Mouse (Mus musculus) right cerebral cortex, postnatal 10 days (tissue): ENCODE results near the gene Ell.

Experiments used
- DNase-seq, 2 experiments: peaks; one replicate each; pipeline ENCODE4 v3.0.0; 2021; ENCODE audit warnings: low spot score in 2 of 2

Ell gene

DNA sequence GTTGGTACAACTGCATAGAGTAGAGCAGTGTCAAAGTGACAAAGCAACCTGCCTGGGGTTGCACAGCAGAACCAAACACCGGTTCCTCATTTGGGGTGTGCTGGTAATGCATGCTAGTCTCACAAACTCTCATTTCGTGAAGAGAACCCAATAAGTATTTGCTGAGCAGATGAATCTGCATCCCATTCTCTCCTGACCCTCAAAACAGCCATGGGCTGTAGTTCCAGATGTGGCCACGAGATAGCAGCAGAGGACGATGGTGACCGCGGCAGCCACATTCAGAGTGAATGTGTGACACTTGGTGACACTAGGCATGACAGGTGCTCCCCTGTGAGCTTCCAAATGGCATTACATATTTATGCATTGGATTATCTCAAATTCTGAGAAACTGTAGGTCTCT lies 72.6 kb downstream of the Ell start:
- DNase-seq: peak; percentile 87 to 88

GRCm38 (mm10) chr8:70613763-70614162 lies 74.5 kb downstream of the Ell start:
- DNase-seq: peak in 1 of 2 experiments; percentile 25

DNA sequence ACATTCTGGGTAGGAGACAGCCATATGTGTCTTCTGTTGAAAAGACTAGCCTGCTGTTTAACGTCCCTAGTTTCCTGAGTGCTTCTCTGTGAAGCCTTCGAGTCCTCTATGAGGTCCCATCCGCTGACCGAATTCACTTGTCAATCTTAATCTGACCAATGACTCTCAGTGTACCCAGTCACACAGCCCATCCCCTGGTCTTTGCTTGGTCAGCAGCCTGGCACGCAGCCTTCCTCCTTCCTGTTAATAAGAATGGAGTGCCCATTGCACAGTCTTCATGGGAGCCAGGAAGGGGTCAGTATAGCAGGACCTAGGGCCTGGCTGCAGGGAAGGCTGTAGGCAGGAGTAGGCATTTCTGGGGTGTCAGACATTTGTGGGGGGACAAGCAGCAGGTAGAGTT lies 75.2 kb downstream of the Ell start:
- DNase-seq: peak in 1 of 2 experiments; percentile 28

GRCm38 (mm10) chr8:70615281-70615680 lies 76.0 kb downstream of the Ell start:
- no peak for DNase-seq

GRCm38 (mm10) chr8:70615894-70616293 lies 76.6 kb downstream of the Ell start, which contains the start of gene Lrrc25:
Gene Lrrc25, plus strand, starts transcription at chr8:70616155.
- DNase-seq: peak in 1 of 2 experiments; percentile 37

- peak in 1 of 2 experiments; percentile 34 for DNase-seq
Observed at GRCm38 (mm10) chr8:70616645-70617044, 77.4 kb downstream of the Ell start.

- DNase-seq: no peak
Observed at GRCm38 (mm10) chr8:70617985-70618384, 78.7 kb downstream of the Ell start.

GRCm38 (mm10) chr8:70618888-70619334 lies 79.7 kb downstream of the Ell start:
- DNase-seq: peak in 1 of 2 experiments; percentile 56

DNA sequence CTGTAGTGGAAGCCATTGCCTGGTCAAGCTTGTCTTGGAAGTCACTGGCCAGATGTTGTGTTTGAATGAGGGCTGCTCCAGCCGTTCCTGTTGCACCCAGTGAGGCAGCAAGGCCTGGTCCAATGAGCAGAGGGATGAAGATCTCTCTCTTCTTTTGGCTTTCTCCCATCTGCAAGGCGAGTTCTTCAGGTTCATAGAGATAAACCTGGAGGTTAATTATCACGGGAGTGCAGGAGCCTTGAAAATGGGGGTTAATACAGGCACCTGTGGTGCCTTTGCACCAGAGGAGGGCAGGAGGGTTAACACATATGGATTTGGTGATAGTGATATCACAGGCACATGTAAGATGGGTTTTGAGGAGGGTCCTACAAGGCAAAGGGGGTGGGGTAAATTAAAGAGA lies 83.0 kb downstream of the Ell start:
- no peak for DNase-seq

GRCm38 (mm10) chr8:70625104-70625503 lies 85.8 kb downstream of the Ell start:
- no peak for DNase-seq

GRCm38 (mm10) chr8:70627041-70627440 lies 87.8 kb downstream of the Ell start:
- no peak for DNase-seq

GRCm38 (mm10) chr8:70628986-70629490 lies 89.8 kb downstream of the Ell start:
- DNase-seq: no peak

- peak; percentile 89 to 90 for DNase-seq
Observed at GRCm38 (mm10) chr8:70629574-70630531, 90.6 kb downstream of the Ell start.

DNA sequence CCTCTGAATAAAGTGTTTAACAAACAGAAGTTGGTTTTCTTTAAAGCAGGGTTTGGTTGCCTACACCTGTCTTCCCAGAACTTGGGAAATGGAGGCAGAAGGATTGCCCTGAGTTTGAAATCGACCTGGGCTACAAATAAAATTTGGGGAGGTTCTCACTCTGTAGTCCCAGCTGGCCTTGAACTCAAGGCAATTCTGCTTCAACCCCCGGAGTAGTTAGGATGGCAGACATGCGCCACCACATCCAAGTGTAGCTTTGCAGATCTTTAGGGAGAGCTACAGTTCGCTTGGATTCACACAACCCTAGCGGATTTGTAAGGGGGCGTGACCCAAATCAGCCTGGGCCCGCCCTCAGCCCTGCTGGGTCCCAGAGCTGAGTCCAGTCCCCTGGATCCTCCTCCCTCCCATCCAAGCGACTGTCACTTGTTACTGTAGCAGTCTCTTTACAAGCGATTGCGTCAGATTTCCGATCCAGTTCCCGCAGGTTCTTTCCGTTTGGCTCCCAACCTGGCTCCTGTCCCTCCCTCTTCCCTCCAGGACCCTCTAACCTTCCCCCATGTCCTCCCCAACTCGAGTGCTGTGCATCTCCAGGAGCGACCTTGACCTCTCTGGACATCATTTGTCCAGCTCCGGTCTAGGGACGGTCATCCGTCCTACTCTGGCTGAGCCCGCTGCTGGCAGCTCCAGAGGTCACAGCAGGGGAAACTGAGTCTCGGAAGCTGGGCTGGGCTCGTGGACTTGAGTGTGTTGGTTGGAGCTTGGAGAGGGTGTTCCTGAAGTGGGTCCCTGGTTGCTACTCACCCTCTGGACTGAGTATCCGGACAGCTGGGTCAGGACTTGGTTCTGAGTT lies 91.5 kb downstream of the Ell start:
- peak in 1 of 2 experiments; percentile 46 for DNase-seq

DNA sequence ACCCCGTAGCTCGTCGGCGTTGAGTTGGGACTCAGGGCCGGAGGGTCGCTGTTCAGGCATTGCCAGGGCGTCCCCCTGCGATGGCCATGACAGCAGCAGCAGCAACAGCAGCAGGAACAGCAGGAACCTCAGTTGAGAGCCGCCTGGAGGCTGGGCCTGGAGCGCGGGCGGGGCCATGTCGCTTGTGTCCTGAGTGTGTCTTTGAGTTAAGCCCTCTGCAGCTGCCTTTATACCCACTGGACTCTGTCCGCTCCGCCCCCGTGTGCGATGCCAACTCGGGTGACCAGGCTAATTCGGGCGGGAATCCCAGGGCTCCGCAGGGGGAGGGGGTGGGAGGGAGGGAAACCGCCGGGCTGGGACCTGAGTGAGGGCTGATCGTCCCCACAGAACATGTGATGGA lies 92.2 kb downstream of the Ell start:
- DNase-seq: no peak

GRCm38 (mm10) chr8:70632346-70632892 lies 93.2 kb downstream of the Ell start, which contains the start of gene Gdf15:
Gene Gdf15, minus strand, starts transcription at chr8:70632456.
- DNase-seq: no peak

- no peak for DNase-seq
Observed at GRCm38 (mm10) chr8:70634066-70634465, 94.8 kb downstream of the Ell start.

- DNase-seq: no peak
Observed at GRCm38 (mm10) chr8:70635527-70635926, 96.3 kb downstream of the Ell start.

DNA sequence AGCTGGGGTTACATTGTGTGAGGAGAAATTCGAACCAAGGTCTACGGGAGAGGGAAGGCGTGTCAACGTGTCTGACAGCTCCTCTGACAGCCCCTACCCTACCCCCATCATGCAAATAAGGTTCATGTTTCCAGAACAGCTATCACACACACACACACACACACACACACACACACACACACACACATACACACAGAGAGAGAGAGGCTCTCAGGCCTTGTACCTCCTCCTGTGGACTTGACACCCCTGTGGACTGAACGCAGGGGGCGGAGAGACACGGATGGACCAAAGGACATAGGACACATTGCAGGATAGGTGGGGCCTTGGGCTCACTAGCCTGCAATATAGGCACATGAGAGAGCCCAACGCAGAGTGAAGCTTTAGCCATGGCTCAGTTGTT lies 97.6 kb downstream of the Ell start:
- DNase-seq: no peak

- DNase-seq: no peak
Observed at GRCm38 (mm10) chr8:70638752-70639151, 99.5 kb downstream of the Ell start.
